Mouse (Mus musculus) common myeloid progenitor, adult 5-6 weeks (primary cell): ENCODE measurements at regions not wholly inside any gene's neighbourhood (a gene's known extent, or its start where the extent isn't known, plus 50 kb on each side); places are given as distances from the start of the nearest gene placed in this dataset.

Experiments used
- ATAC-seq: replicated peaks from 2 replicates; pipeline ENCODE4 v1.8.0; 2016; ENCODE audit warnings: low read depth, mild to moderate bottlenecking, moderate TSS enrichment, inconsistent platforms; ENCODE audit not compliant: poor library complexity, severe bottlenecking

DNA sequence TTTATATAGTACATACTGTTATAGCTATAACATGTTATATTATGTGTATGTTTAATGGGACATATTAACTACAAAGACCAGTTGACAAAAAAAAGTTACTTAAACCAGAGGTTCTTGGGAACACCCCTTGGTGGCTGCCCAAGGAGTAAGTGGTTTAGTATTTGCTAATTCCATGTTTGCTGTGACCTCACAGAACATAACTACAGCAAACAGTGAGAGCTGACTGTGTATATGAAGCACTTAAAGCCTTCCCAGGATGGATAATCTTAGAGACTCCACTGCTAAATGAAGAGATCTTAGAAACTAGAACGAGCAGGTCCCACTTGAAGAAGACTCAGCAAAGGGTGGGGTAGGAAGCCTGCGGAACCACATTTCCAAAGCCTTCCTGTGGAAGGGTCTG is 263.9 kb downstream of the Gm19410 start:
- no peak for ATAC-seq

- no peak for ATAC-seq
These were observed 264.6 kb downstream of the Gm19410 start for GRCm38 (mm10) chr8:36030237-36030636.

DNA sequence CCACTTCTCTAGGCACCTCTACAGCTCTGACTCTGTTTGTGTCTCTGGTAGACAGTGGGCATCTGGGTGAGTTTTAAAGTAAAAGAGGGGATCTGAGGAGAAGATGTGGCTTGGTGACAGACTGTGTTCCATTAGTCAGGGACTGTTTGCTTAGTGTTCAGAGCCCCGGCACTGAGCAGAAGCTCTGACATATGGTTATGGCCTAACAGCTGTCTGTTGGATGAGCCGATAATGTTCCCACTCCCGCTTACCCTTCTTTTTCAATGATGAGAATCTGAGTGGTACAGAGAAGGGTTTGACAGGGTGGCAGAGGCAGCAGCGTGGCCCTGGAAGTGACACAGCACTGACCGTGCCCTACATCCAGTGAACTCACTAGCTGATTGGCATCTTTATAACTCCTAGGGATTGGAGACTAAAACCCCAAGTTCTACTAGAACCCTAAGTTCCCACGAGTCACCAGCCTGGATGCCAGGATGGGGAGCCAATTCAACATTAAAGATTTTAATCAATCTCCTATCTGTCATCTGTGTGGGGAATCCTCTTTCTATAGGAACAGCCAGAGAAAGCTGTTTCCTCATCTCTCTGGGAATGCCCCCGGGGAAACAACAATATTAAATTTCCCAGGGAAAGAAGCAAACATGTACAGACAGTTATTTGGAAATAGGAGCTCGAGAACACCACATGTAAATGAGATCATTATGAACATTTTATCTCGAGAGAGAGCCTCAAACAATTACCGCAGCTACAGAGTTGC is 266.6 kb downstream of the Gm19410 start:
- no peak for ATAC-seq

DNA sequence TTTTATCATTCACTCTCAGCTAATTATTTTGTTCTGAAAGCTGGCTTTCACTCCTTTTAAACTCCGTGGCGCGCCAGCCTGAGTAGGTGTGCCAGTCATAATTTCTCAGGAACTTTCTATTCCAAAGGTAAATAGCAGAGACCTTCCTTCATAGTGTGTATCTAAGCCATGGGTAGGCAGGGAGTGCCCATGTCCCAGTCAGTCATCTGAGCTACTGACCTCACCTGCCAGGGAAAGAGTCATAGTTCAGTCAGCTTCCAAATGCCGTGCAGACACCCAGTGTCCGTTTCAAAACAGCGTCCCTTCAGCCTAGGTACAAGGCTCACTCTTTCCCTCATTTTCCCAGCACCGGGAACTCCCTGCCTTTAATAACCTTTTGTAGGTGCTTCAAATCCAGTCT is 269.7 kb downstream of the Gm19410 start:
- ATAC-seq = no peak

GRCm38 (mm10) chr8:36036271-36036670 is 270.7 kb downstream of the Gm19410 start:
- ATAC-seq = no peak

DNA sequence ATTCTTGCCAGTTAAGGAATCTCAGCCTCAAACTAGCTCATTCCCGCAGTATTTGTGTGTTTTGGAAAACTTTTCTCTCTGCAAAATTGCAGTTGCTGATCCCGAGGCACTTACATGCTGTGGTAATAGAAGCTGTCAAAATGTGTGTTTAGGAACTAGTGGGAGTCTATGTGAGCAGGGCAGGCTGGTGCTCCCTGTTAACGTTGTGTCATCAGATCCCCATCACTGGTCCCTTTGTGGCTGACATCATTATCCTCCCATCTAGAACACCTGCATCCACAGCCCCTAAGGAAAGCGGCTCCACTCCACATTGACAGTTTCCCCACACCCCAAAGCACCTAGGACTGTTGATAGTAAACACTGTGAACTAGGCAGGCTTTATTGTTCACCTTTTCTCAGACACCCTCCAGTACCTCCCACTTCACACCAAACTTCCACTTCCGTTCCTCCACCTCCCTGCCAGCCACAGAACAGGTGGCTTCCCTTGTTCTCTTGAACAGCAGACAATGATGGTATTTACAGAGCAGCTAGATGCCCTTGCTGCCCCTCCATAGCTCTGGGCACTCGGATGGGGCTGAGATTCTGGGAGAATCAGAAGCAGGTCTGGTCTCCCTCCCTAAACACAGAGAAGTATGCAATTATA is 275.8 kb downstream of the Gm19410 start:
- no peak for ATAC-seq

DNA sequence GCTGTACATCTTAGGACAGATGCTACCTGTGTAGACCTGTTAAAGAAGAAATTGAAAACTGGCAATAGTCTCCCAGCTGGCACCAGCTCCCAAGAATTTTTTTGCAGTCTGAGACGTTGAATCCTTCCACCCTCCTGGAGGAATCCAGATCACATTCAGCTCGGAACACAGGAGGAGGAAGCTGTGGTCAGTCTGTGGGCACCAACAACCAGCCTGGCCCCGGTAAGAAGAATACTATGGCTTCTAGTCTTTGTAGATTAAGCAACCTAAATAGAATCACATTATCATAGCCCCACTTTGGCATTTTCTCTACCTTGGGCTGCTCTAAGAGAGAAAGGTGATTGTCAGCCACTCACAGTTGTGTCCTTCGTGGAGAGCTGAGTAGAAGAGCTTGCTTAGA is 277.0 kb downstream of the Gm19410 start:
- ATAC-seq = peak; percentile 80
